ENCODE assay signal across 8 mouse cellular contexts in genomic region chr9:15239042-15239925, GRCm38 (mm10). TPM values are rescaled to one million over a fixed set of nuclear protein-coding genes. Genes with fewer than 3 reads are reported as not detected.
DNase-seq lines count a peak whose midpoint lies in the region; ATAC-seq and TF ChIP-seq lines count a peak whose summit lies in the region.

TSS of gene Vstm5 (plus strand) at chr9:15239045.

- TF ChIP-seq EP300 in heart, adult 2 months (IDR thresholded peaks at IDR 0.05; ENCODE audit: insufficient read depth, low read depth, low read length), result no peak
- TF ChIP-seq EP300 in liver, postnatal 0 days (IDR thresholded peaks at IDR 0.05; ENCODE audit: low read depth), result no peak

- peaks cover 2% of the 10 kb centered on the region; the same call in 1 of the 2 replicates for H3K27me3 ChIP-seq in heart, adult 2 months (ENCODE audit: control insufficient read depth, insufficient read depth, low read length)
- 0 out of 2 replicates have a peak, but pooled peaks cover 3% of the 10 kb centered on the region for H3K27me3 ChIP-seq in heart, embryonic 13.5 days (replicated peaks)
- 0 out of 2 replicates have a peak, but pooled peaks cover 14% of the 10 kb centered on the region for H3K27me3 ChIP-seq in liver, postnatal 0 days (ENCODE audit: insufficient read depth, low read length)

- ATAC-seq in heart, embryonic 13.5 days (ENCODE audit: extremely low read depth, insufficient number of reproducible peaks, low FRiP score, low TSS enrichment), result peak; percentile 32; the same call in 1 of the 2 replicates
- peak; percentile 40; the same call in 1 of the 2 replicates for ATAC-seq in liver, postnatal 0 days
- ATAC-seq in monocyte, adult 5-6 weeks (replicated peaks; ENCODE audit: insufficient number of reproducible peaks, low FRiP score, low TSS enrichment, poor library complexity, severe bottlenecking), result no peak

- TF ChIP-seq POLR2A in heart, adult 2 months (IDR thresholded peaks at IDR 0.05; ENCODE audit: insufficient read depth, low read depth, low read length), result no peak

- H3K9me3 ChIP-seq in heart, embryonic 13.5 days, result no peaks in the 10 kb centered on the region
- H3K9me3 ChIP-seq in liver, postnatal 0 days (ENCODE audit: low read length), result no peaks in the 10 kb centered on the region

- no peaks in the 10 kb centered on the region for H3K36me3 ChIP-seq in heart, adult 2 months (ENCODE audit: control insufficient read depth, insufficient read depth, low read length)
- H3K36me3 ChIP-seq in heart, embryonic 13.5 days, result no peaks in the 10 kb centered on the region
- H3K36me3 ChIP-seq in liver, postnatal 0 days (replicated peaks; ENCODE audit: insufficient read depth, low read length), result no peaks in the 10 kb centered on the region

- peak within 1 kb of the TSS; percentile 91 for H3K4me2 ChIP-seq in heart, embryonic 13.5 days
- H3K4me2 ChIP-seq in liver, postnatal 0 days (ENCODE audit: low read depth, low read length), result peak within 1 kb of the TSS; percentile 70

- no peaks in the 10 kb centered on the region for H3K79me2 ChIP-seq in heart, adult 2 months (replicated peaks; ENCODE audit: control insufficient read depth, insufficient read depth, low read length)

- peak within 1 kb of the TSS; percentile 39 for H3K4me3 ChIP-seq in heart, adult 2 months
- peak within 1 kb of the TSS; percentile 58 for H3K4me3 ChIP-seq in heart, embryonic 13.5 days
- H3K4me3 ChIP-seq in liver, postnatal 0 days (ENCODE audit: low read depth, low read length), result peak within 1 kb of the TSS; percentile 39

- peak within 1 kb of the TSS; percentile 3; the same call in 1 of the 2 replicates for H3K27ac ChIP-seq in heart, adult 2 months
- peak within 1 kb of the TSS; percentile 60 for H3K27ac ChIP-seq in heart, embryonic 13.5 days (replicated peaks)
- H3K27ac ChIP-seq in liver, postnatal 0 days (ENCODE audit: low read depth), result no peak within 1 kb of the TSS

- H3K4me1 ChIP-seq in heart, adult 2 months (ENCODE audit: control insufficient read depth, insufficient read depth, low read length), result peaks cover 4% of the 10 kb centered on the region
- peaks cover 24% of the 10 kb centered on the region for H3K4me1 ChIP-seq in heart, embryonic 13.5 days
- no peaks in the 10 kb centered on the region for H3K4me1 ChIP-seq in liver, postnatal 0 days (ENCODE audit: insufficient read depth)

- peak; percentile 7 to 32 for DNase-seq in heart, adult 2 months
- DNase-seq in heart, postnatal 25 days (ENCODE audit: low spot score), result no peak
- DNase-seq in embryo, embryonic 10 days (ENCODE audit: low spot score), result peak; percentile 75
- DNase-seq in kidney, postnatal 4 days, result peak; percentile 63 to 74
- DNase-seq in liver, postnatal 0 days, result peak; percentile 24
- peak; percentile 19 for DNase-seq in retina, postnatal 7 days (ENCODE audit: low read depth, low spot score)

- WGBS in heart, adult 2 months, result 5% methylated on average over 35 of the region's 35 CpGs
- WGBS in heart, embryonic 13.5 days, result 4% methylated on average over 35 of the region's 35 CpGs
- 7% methylated on average over 35 of the region's 35 CpGs for WGBS in liver, postnatal 0 days (ENCODE audit: insufficient replicate concordance)

- TF ChIP-seq CTCF in heart, adult 2 months (IDR thresholded peaks at IDR 0.05), result no peak
- peak; percentile 14; the same call in 1 of the 2 replicates for TF ChIP-seq CTCF in liver, postnatal 0 days (IDR thresholded peaks at IDR 0.05; ENCODE audit: low read depth)

- peak within 1 kb of the TSS; percentile 69 for H3K9ac ChIP-seq in heart, adult 2 months (ENCODE audit: low read depth, low read length)
- peak within 1 kb of the TSS; percentile 84 for H3K9ac ChIP-seq in heart, embryonic 13.5 days
- H3K9ac ChIP-seq in liver, postnatal 0 days (replicated peaks), result peak within 1 kb of the TSS; percentile 50

- intact Hi-C loops in heart, adult 2 months (cut with DNase I), result no loop called here
- intact Hi-C loops in heart, postnatal 25 days (cut with DNase I), result no loop called here

RNA-seq across cellular contexts. Expression of gene Vstm5, which starts in this region (rescaled TPM):
- total RNA-seq in heart, adult 2 months (2021), result under 1 TPM; 0.23 to 0.32 TPM
- 0.31 and 0.59 TPM in 2 replicates for polyA plus RNA-seq in heart, adult 2 months (2012; rRNA removed)
- under 1 TPM; 0.21 to 0.59 TPM for total RNA-seq in heart, postnatal 25 days (2021)
- polyA plus RNA-seq in heart, embryonic 13.5 days (2015; fragmentation: Nextera tagmentation; extraction: Ambion mirVana), result 2.6 TPM in 2 replicates
- polyA plus RNA-seq in liver, postnatal 0 days (2015; fragmentation: Nextera tagmentation; extraction: Ambion mirVana), result 0.22 and 0.39 TPM in 2 replicates
- total RNA-seq in monocyte, adult 5-6 weeks (2017), result not detected in 3 replicates

Comparison
In these comparisons a context has a peak if more than half of its experiments do, and no peak if none do; other contexts are left out.
1. Peak in DNase-seq, H3K4me3 ChIP-seq, H3K27ac ChIP-seq and H3K9ac ChIP-seq in heart, adult 2 months; RNA of the gene not detected or under 1 TPM.
2. Peak in DNase-seq, ATAC-seq, H3K4me3 ChIP-seq, H3K9ac ChIP-seq and H3K4me2 ChIP-seq in liver, postnatal 0 days; RNA of the gene not detected or under 1 TPM.